Mouse (Mus musculus): ENCODE data around the gene Itih5.

The Itih5 gene

GRCm38 (mm10) chr2:10263909-10264489, 110.6 kb downstream of the Itih5 start:
- DNase-seq, result no peak

DNA sequence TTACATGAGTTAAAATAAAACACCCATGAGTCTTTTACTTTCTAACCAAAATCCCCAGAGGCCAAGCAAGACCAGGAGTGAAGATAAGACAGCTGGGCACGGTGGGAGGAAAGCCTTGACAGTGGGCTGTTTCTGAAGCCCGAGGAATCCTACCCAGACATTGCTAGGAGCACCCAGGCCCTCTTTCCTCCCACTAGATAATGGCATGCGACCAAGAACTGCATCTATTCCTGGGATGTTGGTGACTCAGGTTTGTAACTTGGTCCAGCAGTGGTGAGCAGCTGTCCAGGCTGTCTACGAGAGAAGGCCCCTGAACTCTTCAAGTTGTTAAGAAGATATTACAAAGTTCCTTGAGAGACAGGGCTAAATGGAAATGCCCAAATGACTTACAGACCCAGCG, 112.5 kb downstream of the Itih5 start:
- no peak for DNase-seq

DNA sequence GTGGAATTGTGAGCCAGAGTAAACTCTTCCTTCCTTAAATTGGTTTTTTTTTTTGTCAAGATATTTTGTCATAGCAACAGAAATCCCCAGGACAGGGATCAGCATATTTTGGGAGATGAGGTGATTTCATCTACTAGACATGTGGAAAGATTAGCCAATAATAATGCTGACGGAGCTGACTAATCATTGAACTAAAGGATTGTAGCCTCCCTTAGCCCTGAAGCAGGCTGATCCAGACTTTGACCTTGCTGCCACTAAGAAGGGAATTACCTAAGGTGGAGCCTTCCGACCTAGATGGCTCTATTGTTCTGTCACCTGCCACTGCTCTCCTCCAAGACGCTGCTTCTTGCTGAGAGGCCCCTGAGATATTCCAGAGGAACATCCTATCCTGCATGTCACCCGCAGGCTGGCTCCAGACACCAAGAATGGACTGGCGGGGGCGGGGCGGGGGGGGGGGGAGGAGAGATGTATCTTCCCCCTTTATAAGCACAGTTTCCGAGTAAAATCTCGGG, 119.3 kb downstream of the Itih5 start:
- no peak for DNase-seq

DNA sequence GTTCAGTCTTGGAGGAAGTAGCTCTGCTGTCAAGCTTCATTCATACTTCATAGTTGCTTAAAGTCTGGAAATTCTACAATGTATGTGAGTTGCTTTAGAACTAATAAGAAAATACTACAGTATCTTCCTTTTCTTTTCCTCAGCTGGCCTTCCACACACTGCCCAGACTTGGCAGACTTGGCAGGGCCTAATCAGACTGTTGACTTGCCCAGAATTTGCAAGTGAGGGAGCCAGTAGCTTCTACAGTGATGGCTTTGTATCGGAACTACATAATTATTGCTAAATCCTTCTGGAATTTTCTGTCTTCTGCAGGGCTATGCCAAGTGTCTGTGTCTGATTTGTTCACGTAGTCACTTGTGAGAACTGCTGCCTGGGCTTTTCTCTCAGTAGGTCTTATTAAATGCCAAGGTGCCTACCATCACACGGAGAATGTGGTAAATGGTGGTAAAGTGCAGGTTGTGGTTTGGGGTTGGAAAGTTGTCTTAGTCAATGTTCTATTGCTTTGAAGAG, 120.2 kb downstream of the Itih5 start:
- no peak for DNase-seq

DNA sequence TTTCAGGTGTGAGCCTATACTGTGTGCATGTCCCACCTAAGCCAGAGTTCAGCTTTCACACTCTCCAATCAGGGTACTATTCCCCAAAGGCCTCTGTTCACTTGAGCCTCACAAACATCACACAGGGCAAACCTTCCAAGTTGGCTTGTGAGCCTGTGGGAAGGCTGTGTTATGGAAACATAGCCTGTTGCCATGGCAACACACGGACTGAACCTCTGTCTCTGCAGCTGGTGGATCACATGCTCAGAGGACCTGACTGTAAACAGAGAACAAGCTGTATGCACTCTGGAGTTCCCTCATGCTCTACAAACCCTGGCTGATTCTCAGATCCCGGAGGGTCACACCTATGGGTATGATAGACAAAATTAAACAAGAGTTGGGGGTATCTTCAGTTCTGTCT, 122.8 kb downstream of the Itih5 start:
- DNase-seq, result no peak

DNA sequence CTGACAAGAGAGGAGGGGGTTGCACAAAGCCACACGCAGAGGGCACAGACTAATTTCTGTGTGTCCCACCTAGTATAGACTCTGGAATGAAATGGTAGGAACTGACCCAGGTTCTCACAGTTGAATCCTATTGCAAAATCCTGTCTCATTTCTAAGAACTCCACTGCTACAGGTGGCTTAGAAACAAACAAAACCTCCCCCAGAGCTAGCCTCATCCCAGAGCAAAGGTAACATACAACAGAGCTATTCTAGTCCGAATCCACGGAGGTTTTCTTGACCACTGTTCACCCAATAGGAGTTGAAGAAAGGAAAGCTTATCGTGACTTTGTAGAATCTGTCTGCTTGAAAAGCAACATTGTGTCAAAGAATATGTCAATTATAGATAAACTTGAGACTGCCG, 130.3 kb downstream of the Itih5 start:
- no peak for DNase-seq

- no peak for DNase-seq
Observed at GRCm38 (mm10) chr2:10284636-10285270, 131.4 kb downstream of the Itih5 start.

DNA sequence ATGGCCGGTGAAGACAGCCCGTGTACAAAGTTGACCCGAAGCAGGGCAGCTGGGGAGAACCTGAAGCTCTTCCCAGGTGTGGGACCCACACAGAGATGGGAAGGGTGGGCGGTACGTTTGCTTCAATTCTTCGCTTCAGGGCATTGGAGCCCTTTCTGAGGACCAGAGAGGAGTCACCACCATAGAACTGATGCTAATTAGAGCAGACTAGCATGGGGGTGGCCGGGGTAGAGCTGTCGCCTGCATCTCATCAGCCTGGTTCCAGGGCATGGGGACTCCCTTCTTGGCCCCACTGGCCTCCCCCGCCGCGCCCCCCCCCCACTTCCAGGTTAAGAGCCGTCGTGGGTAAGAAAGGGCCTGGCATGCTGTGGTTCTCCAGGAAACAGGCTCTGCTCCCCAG, 132.6 kb downstream of the Itih5 start:
- no peak for DNase-seq

DNA sequence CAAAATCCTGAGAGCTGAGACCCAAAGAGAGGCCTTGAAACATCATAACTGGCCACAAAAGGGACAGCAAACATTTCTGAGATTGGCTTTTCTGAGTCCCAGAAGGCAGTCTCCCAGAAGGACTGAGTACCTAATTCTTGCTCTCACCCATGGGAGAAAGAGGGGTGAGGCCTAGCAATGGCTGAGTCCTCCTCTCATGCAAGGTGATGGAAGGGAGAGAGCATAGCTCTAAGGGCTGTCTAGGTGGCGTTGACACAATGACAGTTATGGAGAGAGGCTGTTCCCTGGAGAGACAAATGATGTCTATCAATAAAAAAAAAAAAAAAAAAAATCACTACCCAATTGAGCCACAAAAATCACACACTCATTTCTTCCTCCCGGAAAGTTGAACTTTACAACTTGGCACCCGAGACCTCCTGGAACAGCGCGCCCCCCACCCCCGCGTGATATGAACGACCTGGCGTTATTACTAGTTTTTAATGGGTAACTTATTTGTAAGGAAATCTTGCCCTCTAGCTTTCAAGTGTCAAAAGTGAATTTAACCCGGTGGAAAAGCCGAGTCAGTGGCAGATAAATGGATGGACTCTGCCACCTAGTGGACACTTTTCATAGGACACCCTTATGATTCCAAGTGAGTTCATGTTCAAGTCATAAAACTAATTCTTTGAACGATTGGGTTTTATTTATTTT, 134.9 kb downstream of the Itih5 start:
- peak; percentile 54 for DNase-seq

DNA sequence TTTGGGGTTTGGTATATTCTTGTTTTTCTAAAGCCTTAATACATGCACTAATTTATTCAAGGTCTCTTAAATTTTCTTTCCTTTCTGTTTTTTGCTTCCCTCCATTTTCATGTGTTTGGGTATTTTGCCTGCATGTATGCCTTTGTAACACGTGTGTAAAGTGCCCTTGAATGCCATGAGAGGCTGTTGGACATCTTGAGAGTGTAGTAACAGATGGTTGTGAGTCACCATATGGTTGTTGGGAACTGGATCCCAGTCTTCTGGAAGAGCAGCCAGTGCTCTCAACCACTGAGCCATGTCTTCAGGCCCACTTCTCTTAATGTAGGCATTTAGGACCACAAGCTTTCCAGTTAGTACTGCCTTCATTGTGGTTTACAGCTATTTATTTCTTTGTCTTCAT, 135.5 kb downstream of the Itih5 start:
- DNase-seq, result no peak

GRCm38 (mm10) chr2:10290115-10290514, 136.7 kb downstream of the Itih5 start:
- no peak for DNase-seq

GRCm38 (mm10) chr2:10293556-10294206, 140.3 kb downstream of the Itih5 start:
- DNase-seq, result no peak

GRCm38 (mm10) chr2:10295908-10296307, 142.5 kb downstream of the Itih5 start:
- no peak for DNase-seq

- DNase-seq, result no peak
Observed at GRCm38 (mm10) chr2:10300244-10300643, 146.9 kb downstream of the Itih5 start.

DNA sequence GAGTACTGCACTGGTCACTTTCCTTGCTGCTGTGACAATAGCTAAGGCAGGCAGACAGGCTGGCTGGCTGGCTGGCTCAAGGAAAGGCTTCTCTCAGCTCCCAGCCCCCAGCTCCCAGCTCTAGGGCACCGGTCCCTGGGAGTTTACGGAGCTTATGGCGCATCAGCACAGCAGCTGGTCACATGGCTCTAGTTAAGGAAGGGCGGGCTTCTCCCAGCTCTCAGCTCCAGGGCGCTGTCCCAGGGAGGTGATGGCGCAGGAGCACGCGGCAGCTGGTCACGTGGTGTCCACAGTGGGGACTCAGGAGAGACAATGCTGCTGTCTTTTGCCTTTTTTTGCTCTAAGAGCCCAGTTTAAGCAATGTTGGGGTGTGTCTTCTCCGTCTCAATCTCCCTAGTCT, 147.4 kb downstream of the Itih5 start:
- no peak for DNase-seq

- no peak for DNase-seq
Observed at GRCm38 (mm10) chr2:10301391-10301790, 148.0 kb downstream of the Itih5 start.

DNA sequence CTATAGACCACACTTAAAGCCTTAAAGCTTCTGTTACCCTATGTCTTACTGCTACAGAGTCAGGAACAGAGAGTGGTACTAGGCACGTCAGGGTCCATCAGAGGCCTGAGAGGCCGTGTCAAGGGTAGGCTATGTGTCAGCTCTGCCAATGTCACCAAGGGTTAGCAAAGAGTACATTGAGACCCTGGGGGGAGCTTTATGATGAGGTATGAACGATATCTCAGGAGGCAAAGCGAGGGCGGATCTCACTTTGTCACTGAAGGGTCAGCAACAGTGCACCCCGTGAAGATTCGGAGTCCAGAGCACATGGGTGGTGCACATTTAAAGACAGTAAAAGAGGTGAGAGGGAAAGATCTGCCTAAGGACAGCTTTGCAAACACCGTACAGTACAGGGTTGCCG, 148.6 kb downstream of the Itih5 start:
- DNase-seq, result no peak

- no peak for DNase-seq
Observed at GRCm38 (mm10) chr2:10304911-10305310, 151.5 kb downstream of the Itih5 start.

Data from cerebellum, adult 8-10 months (tissue).